Mouse (Mus musculus) midbrain, embryonic 13.5 days (tissue): Measurements from ENCODE around the gene Mecr. TPM values are rescaled to one million over a fixed set of nuclear protein-coding genes. Genes with fewer than 3 reads are reported as not detected.
A peak's percentile ranks its signal among the peaks of the same experiment; 100 is the strongest.
"Not testable (repeated sequence)": the region's sequence is repeated elsewhere in the genome, so short reads cannot be mapped to it uniquely, and the experiment has no call there.

Source experiments
- ATAC-seq: fragments of 200-750 bp; cut with Nextera tagmentation; 2 replicates; pipeline ENCODE4 v1.8.0; 2017; ENCODE audit warnings: mild to moderate bottlenecking, moderate TSS enrichment, moderate library complexity
- H3K27ac ChIP-seq: fragments of 300-500 bp; sonication (generic); 2 replicates; pipeline ENCODE4 v1.5.1; 2015; ENCODE audit warnings: inconsistent platforms, mild to moderate bottlenecking, moderate library complexity
- H3K27me3 ChIP-seq: fragments of 300-500 bp; sonication (generic); 2 replicates; pipeline ENCODE4 v1.6.1; 2015; ENCODE audit warnings: mild to moderate bottlenecking, inconsistent platforms
- H3K36me3 ChIP-seq: fragments of 300-500 bp; sonication (generic); 2 replicates; pipeline ENCODE4 v1.6.1; 2015; ENCODE audit warnings: mild to moderate bottlenecking, inconsistent platforms
- H3K4me1 ChIP-seq: fragments of 300-500 bp; sonication (generic); replicated peaks from 2 replicates; pipeline ENCODE4 v1.6.1; 2015; ENCODE audit warnings: inconsistent platforms
- H3K4me2 ChIP-seq: fragments of 300-500 bp; sonication (generic); replicated peaks from 2 replicates; pipeline ENCODE4 v1.6.1; 2015; ENCODE audit warnings: moderate library complexity, mild to moderate bottlenecking, inconsistent platforms
- H3K4me3 ChIP-seq: fragments of 300-500 bp; sonication (generic); replicated peaks from 2 replicates; pipeline ENCODE4 v1.5.1; 2015; ENCODE audit warnings: mild to moderate bottlenecking, inconsistent platforms
- H3K9ac ChIP-seq: fragments of 300-500 bp; sonication (generic); replicated peaks from 2 replicates; pipeline ENCODE4 v1.6.1; 2015; ENCODE audit warnings: mild to moderate bottlenecking, inconsistent platforms
- H3K9me3 ChIP-seq: fragments of 300-500 bp; sonication (generic); 2 replicates; pipeline ENCODE4 v1.6.1; 2016; ENCODE audit warnings: mild to moderate bottlenecking, inconsistent platforms
- WGBS: fragments of 180-500 bp; shearing (Covaris S2); methylation state at CpG from one replicate; pipeline ENCODE4 v1.1.7; 2015; 5-methylcytosine and 5-hydroxymethylcytosine counted together
- polyA plus RNA-seq: library from polyadenylated mRNA; unstranded; fragments of >200 nt; fragmentation: Nextera tagmentation; extraction: Ambion mirVana; gene quantifications from 2 replicates; pipeline ENCODE4 v1.2.1, GENCODE M21; 2015

The Mecr gene
- 38.0 and 38.3 TPM in 2 replicates for polyA plus RNA-seq

- H3K27me3 ChIP-seq, result peaks cover 35% of the 10 kb centered on the region
- H3K36me3 ChIP-seq, result 0 out of 2 replicates have a peak, but pooled peaks cover 4% of the 10 kb centered on the region
- no peak within 1 kb of the TSS for H3K27ac ChIP-seq
- under 1% methylated on average over 37 of the region's 37 CpGs for WGBS
- peaks cover 16% of the 10 kb centered on the region for H3K4me1 ChIP-seq
- H3K9ac ChIP-seq, result peak within 1 kb of the TSS; percentile 79
- peak within 1 kb of the TSS; percentile 90 for H3K4me3 ChIP-seq
- peak within 1 kb of the TSS; percentile 96 for H3K4me2 ChIP-seq
- peak; percentile 85 for ATAC-seq
- H3K9me3 ChIP-seq, result no peaks in the 10 kb centered on the region
These were observed at the start of gene Mecr for GRCm38 (mm10) chr4:131843290-131843743. Gene Mecr (plus strand): TSS chr4:131843470.

- Histone ChIP-seq H3K9me3 (no peaks in the 10 kb centered on the region), H3K27me3 (no peaks in the 10 kb centered on the region), H3K4me3 (no peak overlapping the region), H3K27ac (no peak overlapping the region), H3K9ac (no peak overlapping the region), H3K36me3 (no peaks in the 10 kb centered on the region), H3K4me2 (no peak overlapping the region), H3K4me1 (no peaks in the 10 kb centered on the region)
- WGBS, result 86% methylated on average over 14 of the region's 14 CpGs
- ATAC-seq, result no peak
These were observed 46.8 kb upstream of the Mecr start for GRCm38 (mm10) chr4:131796312-131797080.

- Histone ChIP-seq H3K36me3 (no peaks in the 10 kb centered on the region), H3K4me2 (no peak overlapping the region), H3K27me3 (no peaks in the 10 kb centered on the region), H3K4me3 (no peak overlapping the region), H3K4me1 (no peaks in the 10 kb centered on the region), H3K9ac (0 out of 2 replicates have a peak overlapping the region, but pooled peaks have one; percentile 2), H3K9me3 (no peaks in the 10 kb centered on the region), H3K27ac (no peak overlapping the region)
- ATAC-seq, result no peak; the same call in 1 of the 2 replicates
- 72% methylated on average over 7 of the region's 7 CpGs for WGBS
These were observed 45.8 kb upstream of the Mecr start for GRCm38 (mm10) chr4:131797483-131797882.

GRCm38 (mm10) chr4:131797920-131798319 is 45.4 kb upstream of the Mecr start:
- Histone ChIP-seq H3K4me2 (no peak overlapping the region), H3K27ac (no peak overlapping the region), H3K4me3 (no peak overlapping the region), H3K27me3 (no peaks in the 10 kb centered on the region), H3K36me3 (no peaks in the 10 kb centered on the region), H3K4me1 (no peaks in the 10 kb centered on the region), H3K9me3 (no peaks in the 10 kb centered on the region), H3K9ac (0 out of 2 replicates have a peak overlapping the region, but pooled peaks have one; percentile 2)
- WGBS, result 43% methylated on average over 12 of the region's 12 CpGs
- no peak for ATAC-seq

GRCm38 (mm10) chr4:131798968-131799367 is 44.3 kb upstream of the Mecr start:
- no peaks in the 10 kb centered on the region for H3K4me1 ChIP-seq
- H3K4me3 ChIP-seq, result no peak overlapping the region
- no peak overlapping the region for H3K27ac ChIP-seq
- ATAC-seq, result no peak
- no peaks in the 10 kb centered on the region for H3K9me3 ChIP-seq
- H3K4me2 ChIP-seq, result no peak overlapping the region
- 23% methylated on average over 4 of the region's 4 CpGs for WGBS
- no peak overlapping the region for H3K9ac ChIP-seq
- H3K36me3 ChIP-seq, result no peaks in the 10 kb centered on the region
- H3K27me3 ChIP-seq, result no peaks in the 10 kb centered on the region

GRCm38 (mm10) chr4:131803846-131804245 is 39.4 kb upstream of the Mecr start:
- H3K27ac ChIP-seq, result no peak overlapping the region
- no peak overlapping the region for H3K4me3 ChIP-seq
- H3K9me3 ChIP-seq, result no peaks in the 10 kb centered on the region
- 85% methylated on average over 9 of the region's 9 CpGs for WGBS
- H3K4me2 ChIP-seq, result no peak overlapping the region
- no peak for ATAC-seq
- no peaks in the 10 kb centered on the region for H3K4me1 ChIP-seq
- no peak overlapping the region for H3K9ac ChIP-seq
- H3K27me3 ChIP-seq, result no peaks in the 10 kb centered on the region
- H3K36me3 ChIP-seq, result no peaks in the 10 kb centered on the region

GRCm38 (mm10) chr4:131804732-131805131 is 38.5 kb upstream of the Mecr start:
- ATAC-seq, result peak; percentile 70; the same call in 1 of the 2 replicates
- not testable (repeated sequence) for H3K27ac ChIP-seq, H3K36me3 ChIP-seq, H3K9ac ChIP-seq, H3K9me3 ChIP-seq, H3K4me3 ChIP-seq, H3K27me3 ChIP-seq, H3K4me1 ChIP-seq, H3K4me2 ChIP-seq
- WGBS, result 90% methylated on average over 4 of the region's 6 CpGs

GRCm38 (mm10) chr4:131805255-131805654 is 38.0 kb upstream of the Mecr start:
- Histone ChIP-seq H3K4me1 (no peaks in the 10 kb centered on the region), H3K4me2 (no peak overlapping the region), H3K4me3 (no peak overlapping the region), H3K36me3 (no peaks in the 10 kb centered on the region), H3K27ac (no peak overlapping the region), H3K9ac (no peak overlapping the region), H3K9me3 (no peaks in the 10 kb centered on the region), H3K27me3 (no peaks in the 10 kb centered on the region)
- no peak for ATAC-seq
- WGBS, result 84% methylated on average over 3 of the region's 3 CpGs

- Histone ChIP-seq H3K27me3 (no peaks in the 10 kb centered on the region), H3K9ac (no peak overlapping the region), H3K4me2 (no peak overlapping the region), H3K4me1 (no peaks in the 10 kb centered on the region), H3K9me3 (no peaks in the 10 kb centered on the region), H3K36me3 (no peaks in the 10 kb centered on the region), H3K4me3 (no peak overlapping the region), H3K27ac (no peak overlapping the region; the same call in 1 of the 2 replicates)
- WGBS, result 86% methylated on average over 11 of the region's 11 CpGs
- no peak for ATAC-seq
These were observed 30.8 kb upstream of the Mecr start for GRCm38 (mm10) chr4:131812458-131812857.

GRCm38 (mm10) chr4:131813798-131814197 is 29.5 kb upstream of the Mecr start:
- Histone ChIP-seq H3K27ac (no peak overlapping the region), H3K4me2 (no peak overlapping the region), H3K4me3 (no peak overlapping the region), H3K27me3 (peaks cover 2% of the 10 kb centered on the region; the same call in 1 of the 2 replicates), H3K9ac (no peak overlapping the region), H3K36me3 (no peaks in the 10 kb centered on the region), H3K9me3 (no peaks in the 10 kb centered on the region), H3K4me1 (no peaks in the 10 kb centered on the region)
- 94% methylated on average over 7 of the region's 7 CpGs for WGBS
- no peak for ATAC-seq

- no peak overlapping the region for H3K4me3 ChIP-seq
- WGBS, result 87% methylated on average over 10 of the region's 10 CpGs
- no peak overlapping the region for H3K4me2 ChIP-seq
- no peaks in the 10 kb centered on the region for H3K9me3 ChIP-seq
- H3K9ac ChIP-seq, result no peak overlapping the region
- ATAC-seq, result no peak
- no peaks in the 10 kb centered on the region for H3K36me3 ChIP-seq
- H3K27me3 ChIP-seq, result peaks cover 5% of the 10 kb centered on the region; the same call in 1 of the 2 replicates
- no peak overlapping the region for H3K27ac ChIP-seq
- no peaks in the 10 kb centered on the region for H3K4me1 ChIP-seq
These were observed 28.4 kb upstream of the Mecr start for GRCm38 (mm10) chr4:131814869-131815268.

- Histone ChIP-seq H3K4me1 (peaks cover 4% of the 10 kb centered on the region), H3K4me3 (no peak overlapping the region), H3K27me3 (peaks cover 12% of the 10 kb centered on the region; the same call in 1 of the 2 replicates), H3K9ac (no peak overlapping the region), H3K27ac (no peak overlapping the region), H3K36me3 (no peaks in the 10 kb centered on the region), H3K9me3 (no peaks in the 10 kb centered on the region), H3K4me2 (no peak overlapping the region)
- 87% methylated on average over 10 of the region's 10 CpGs for WGBS
- ATAC-seq, result no peak
These were observed 27.5 kb upstream of the Mecr start for GRCm38 (mm10) chr4:131815774-131816173.
